Mouse (Mus musculus) layer of hippocampus, adult 9-10 months (tissue): ENCODE results near the gene Cenpq.
A peak's percentile ranks its signal among the peaks of the same experiment; 100 is the strongest.

Experiments
- DNase-seq: peaks from one replicate; pipeline ENCODE4 v3.0.0; 2022; ENCODE audit warnings: low spot score

Gene Cenpq

DNA sequence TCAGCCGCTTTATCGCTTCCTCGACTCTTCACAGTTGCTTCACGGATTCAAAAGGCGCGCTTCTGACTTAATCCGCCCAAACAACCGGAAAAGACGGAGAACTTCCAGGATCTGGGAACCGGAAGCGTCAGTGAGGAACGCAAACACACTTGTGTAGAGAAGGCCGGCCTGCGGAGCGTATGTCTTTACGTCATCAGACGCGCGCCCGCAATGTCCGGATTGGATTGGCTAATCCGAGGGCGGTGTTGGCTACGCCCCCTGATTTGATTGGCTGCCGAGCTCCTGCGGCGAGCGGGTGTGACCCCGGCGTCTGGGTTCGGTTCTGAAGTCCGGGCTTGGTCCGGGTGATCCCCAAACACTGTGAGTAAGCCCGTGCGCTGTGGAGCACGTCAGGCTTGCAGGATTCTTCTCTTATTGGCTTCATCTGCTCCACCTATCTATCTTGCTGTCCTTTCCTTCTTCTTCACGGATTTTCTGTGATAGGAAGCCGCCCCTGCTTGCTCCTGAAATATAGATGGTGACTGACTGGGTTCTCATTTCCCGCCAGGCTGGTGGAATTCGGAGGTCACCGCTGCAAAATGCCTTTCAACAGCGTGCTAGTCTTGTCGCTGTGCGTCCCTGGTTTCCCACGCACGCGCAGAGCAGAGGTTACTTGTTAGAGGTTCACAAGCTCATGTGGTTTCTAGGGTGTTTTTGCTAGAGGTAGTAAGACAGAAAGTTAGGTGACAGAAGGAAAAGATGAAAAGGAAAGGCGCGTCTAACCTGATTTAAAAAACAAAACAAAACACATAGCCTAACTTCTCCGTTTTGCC lies at the start of gene Cenpq, which contains the start of gene Mut:
Cenpq (minus strand) TSS at position 628 of the 812 bp plus-strand sequence.
Mut (plus strand) TSS at position 266 of the 812 bp plus-strand sequence.
- DNase-seq, result peak; percentile 97

DNA sequence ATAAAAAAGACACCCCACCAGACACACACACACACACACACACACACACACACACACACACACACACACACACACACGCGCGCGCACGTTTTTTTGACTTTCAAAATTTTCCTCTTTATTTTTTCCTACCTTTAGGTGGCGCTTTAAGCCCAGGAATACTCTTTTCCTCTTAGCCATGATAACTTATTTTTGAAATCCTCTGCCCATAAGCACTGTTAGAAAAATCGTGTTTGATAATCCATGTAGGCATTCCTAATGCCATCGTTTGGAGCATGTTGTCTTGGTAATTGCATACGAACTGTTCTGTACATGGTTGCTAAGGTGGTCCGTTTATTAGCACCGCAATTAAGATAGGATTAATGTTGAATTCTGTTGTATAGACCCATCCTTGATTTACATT lies 43.1 kb upstream of the Cenpq start:
- peak; percentile 15 for DNase-seq

DNA sequence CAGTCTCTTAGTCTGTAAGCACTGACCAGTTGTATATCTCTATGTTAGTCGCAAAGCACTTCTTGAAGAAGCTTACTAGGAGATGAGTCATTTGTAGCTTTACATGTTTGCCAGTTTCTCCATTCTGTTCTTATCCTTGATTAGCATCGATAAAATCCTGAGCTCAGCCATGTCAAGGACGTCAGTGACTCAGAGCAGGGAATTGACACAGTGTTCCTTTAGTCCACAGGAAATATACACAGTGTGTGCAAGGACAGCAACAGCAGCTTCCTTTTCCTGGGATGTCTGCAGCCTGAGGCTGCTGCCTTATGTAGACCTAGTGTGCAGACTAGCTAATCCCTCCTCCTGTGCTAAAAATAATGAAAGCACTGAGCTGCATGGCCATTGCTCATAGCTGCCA lies 13.7 kb upstream of the Cenpq start:
- DNase-seq, result no peak

DNA sequence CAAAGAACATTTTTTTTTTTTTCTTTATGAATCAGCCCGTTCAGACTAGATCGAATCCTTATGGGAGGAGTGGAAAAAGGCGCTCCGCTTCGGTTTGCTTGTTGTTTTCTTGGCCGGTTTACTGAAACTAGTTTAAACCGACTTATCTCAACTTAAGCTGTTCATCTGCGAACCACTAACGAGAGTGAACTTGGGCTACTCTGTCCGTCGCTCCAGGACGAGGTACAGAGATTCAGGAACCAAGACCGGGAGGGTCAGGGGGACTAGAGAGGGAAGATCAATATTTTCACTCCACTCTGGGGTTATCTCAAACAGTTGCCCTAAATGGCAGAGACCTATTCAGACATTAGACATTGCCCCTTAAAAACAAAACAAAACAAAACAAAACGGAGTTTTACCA lies 862 bp downstream of the Cenpq start:
- DNase-seq, result no peak

DNA sequence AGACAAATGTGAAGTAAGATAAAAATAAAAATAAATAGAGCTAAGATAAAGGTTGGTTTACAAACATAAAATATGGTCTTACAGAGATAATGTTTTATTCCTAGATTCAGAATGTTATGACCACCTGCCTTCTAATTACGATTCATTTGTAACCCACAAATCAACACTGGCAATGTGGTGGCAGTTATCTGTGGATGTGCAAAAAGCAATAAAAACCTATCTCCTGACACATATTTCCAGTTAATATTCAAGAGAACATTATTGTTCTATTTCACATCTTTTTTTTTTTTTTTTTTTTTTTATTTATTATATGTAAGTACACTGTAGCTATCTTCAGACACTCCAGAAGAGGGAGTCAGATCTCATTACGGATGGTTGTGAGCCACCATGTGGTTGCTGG lies 19.3 kb downstream of the Cenpq start:
- no peak for DNase-seq

DNA sequence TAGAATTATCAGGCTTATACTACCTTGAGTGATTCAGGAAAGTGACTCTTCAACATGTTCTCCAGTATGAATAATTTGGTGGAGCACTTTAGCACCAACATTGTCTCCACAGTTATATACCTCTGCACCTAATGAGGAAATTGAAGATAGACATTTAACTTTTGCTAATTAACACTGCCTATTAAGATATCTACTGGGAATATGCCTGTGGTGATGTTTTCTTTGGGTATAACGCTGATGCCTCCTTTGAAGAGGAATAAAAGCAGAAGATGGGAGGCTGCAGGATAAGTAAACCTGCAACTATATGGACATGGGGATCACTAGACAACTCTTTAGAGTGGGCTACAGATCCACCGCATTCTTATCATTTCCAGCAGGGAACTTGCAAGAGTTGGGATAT lies 20.6 kb downstream of the Cenpq start, which contains the start of gene Glyatl3:
Glyatl3 (minus strand) TSS at position 101 of the 400 bp plus-strand sequence.
- no peak for DNase-seq

DNA sequence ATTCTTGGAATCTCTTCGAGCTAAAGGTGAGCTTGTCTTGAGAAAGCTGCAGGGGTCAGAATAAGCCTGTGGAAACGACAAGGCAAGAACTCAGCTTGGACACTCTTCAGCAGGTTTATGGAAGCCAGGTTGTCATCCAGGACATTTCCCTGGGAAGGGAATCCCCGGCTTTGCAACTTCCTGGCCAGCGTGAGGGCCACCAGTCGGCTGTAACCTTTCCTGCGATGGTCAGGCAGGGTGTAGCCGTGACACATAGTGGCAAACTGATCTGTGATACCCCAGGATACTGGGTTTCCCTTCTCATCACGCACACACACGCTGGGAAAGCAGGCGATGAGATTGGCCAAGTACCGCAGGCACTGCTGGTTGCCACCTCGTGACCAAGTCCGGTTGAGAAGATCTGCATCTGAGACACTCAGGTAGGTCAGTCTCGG lies 30.1 kb downstream of the Cenpq start:
- DNase-seq, result no peak

DNA sequence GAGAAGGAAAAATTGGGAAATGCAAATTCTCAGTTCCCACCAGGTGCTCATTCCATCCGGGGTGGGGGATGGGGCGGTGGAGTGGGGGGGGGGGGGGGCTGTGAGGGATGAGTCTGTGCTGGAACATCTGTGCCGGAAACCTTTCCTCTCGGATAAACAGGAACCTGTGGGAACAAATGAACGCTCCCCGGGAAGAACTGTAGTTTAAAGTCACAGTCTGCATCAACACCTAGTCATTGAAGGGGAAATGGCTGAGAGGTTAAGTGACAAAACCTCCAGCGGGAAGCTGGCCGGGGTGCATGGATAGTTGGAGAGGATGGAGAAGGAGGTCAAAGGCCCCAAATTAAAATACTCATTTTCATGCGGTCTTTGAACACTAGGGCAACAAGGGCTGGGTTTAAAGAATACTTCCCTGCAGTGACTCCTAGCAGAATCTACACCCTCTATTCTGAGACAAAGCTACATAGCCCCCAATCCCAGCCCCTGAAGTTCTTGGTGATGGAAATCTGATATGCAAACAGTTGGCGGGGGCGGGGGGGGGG lies 30.7 kb downstream of the Cenpq start:
- no peak for DNase-seq

DNA sequence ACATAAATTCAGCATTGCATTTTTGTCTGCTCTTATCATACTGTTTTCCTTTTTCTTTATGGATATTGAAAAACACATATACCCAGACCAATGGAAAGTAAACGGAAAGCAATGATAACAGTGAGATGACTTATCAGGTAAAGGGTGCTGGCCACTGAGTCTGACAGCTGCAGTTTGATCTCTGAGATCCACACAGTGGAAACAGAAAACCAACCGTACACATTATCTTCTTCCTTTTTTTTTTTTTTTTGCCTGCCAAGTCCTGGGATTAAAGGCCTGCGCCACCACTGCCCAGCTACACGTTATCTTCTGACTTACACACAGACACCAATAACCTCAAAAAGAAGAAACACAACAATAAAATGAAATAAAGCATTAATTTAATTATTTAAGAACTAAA lies 31.5 kb downstream of the Cenpq start:
- DNase-seq, result no peak

DNA sequence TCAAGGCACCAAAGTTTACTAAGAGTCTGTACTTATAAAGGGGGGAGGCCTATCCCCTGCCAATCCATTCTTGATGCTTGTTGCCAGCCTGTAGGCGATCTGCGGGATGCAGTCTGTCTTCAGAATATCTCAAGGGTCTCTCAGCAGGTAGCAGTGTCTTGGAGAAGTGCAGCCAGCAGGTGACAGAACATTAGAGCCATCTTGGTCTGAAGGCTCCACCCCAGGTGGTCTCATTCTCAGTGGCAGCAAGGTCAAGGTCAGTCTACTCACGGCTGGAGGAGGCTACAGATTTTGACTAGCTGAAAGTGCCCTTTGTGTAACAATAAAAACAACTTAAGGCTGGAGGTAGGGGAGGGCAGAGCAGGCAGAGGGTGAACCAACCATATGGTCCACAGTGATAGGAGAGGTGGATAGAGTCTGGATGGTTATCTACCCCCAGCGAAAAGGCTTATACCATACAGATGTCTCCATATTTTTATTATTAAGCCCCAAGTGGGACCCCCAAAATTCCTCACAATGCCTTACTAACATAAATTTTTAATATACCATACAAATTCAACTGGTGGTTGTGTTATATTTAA lies 35.0 kb downstream of the Cenpq start:
- no peak for DNase-seq

DNA sequence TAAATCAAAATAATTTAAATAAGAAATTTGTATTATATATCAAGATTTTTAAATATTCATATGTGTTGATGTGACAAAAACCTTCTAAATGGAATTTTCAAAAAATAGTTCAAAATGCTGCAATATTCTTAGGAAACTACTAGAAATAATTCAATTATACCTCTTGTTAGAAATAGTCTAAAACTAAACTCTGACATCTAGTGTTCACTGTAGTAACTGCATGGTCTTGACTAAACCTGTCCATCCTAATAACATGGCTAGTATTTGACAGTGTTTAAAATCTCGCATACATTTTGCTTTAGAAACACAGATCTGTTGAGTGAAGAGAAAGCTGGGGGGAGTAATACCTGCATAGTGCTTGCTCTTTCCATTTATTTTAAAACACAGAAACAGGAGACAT lies 38.0 kb downstream of the Cenpq start:
- peak; percentile 21 for DNase-seq

DNA sequence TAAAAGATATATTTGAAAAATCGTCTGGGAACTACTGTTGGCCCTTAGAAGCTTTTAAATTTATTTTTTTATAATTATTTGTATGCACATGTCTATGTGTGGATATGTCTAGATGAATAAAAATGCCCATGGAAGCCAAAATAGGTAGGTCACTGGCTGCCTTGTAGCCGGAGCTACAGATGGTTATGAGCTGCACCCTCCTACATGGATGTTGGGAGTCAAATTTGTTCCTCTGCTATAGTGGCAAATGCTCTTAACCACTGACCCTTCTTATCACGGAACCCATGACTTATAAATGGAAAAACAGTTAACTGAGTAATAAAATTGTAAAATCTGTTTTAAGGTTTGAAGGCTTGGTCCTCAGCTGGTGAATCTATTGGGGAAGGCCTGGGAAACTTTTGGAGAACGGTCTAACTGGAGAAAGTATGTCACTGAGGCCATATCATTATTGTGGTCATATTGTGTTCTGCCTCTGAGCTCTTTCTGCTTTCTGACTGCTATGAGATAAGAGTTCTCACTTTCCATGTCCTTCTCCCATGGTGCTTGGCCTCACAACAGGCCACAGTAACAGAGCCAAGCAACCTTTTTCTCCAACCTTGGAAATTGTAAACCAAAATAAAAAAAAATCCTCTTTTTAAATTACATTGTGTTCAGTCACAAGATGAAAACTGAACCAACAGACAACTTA lies 46.9 kb downstream of the Cenpq start:
- no peak for DNase-seq

DNA sequence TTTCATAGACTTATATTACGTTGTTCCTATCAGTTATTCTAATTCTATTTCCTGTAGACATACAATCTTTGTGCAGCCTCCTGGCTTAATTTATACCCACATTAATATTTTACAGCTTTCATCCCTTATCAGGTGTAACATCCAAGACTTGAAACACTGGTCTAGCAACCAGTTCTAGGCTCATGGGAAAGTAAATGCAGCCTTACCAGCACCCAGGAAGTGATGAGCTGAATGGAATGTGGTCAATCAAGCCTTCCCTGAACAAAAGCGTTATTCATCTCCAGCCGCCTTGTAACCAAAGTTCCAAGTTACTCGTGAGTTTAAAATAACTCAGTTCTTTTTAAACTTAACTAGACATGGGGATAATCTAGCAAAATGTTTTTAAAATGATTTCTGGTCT lies 49.7 kb downstream of the Cenpq start:
- no peak for DNase-seq

DNA sequence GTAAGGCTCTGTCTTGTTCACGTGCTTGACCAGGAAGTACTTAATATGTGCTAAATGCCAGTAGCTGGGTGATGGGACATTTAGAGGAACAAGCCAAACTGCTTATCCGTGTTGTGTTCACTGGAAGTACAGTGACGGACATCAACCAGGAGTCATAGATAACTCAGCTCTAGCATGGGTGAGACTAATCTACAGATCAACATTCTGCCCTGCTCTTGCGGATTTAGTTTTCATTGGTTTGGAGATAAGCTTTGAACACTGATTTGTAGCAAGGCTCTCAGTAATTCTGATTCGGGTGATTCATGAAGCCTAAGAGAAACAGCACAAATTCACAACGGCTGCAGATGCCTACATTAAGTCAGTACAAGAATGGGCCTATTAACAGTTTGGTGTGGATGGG lies 52.7 kb downstream of the Cenpq start:
- DNase-seq, result no peak

DNA sequence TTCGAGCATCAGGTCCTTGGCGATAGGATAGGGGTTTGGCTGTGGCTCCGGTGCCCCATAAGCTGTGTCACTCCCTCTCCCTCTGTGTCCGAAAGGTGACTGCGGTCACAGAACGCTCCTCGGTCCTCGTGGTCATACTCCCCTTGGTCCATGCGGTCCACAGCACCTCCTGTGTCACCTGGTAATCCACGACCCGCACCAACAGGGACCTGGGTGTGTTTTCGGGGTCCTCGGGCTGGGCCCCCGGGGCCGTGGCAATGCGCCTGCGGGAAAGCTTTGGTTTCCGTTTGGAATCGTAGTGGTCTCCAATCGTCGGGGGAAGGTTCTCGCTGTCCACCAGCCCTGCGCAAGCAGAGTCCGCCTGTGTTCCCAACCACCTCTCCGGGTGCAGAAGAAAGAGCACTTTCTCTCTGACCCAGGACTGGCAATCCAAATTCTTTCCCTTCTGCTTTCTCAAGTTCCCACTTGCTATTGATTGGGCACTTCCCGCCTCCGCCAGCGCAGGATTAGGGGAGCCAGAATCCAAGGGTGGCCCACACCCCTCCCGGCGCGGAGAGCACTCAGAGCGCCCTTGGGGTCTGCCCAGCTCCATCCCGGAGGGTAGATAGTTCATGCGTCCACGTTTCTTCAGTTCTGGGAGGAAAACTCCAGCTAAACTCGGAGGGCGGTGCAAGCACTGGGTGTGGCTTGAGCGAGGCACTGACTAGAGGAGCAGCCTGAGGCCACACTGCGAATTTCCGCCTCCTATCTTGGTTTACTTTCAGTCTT lies 54.7 kb downstream of the Cenpq start, which contains the start of gene 9130008F23Rik:
9130008F23Rik (minus strand) TSS at position 636 of the 768 bp plus-strand sequence.
- DNase-seq, result no peak

DNA sequence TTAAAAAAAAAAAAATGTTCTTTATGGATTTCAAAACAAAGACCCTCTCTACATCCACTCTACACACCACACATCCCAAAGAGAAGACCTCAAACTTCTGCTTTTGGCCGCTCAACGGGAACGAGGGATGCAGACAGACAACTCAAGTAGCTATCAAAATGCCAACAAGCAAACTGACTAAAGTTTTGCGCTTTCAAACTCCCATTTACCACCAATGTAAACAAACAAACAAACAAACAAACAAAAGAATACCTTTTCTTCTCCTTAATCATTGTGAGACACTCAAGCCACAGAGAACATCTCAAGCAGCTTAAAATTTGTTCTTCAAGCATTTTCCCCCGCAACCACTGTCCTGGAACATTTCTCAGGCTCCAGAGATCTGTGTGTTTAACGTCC lies 55.3 kb downstream of the Cenpq start:
- DNase-seq, result no peak

DNA sequence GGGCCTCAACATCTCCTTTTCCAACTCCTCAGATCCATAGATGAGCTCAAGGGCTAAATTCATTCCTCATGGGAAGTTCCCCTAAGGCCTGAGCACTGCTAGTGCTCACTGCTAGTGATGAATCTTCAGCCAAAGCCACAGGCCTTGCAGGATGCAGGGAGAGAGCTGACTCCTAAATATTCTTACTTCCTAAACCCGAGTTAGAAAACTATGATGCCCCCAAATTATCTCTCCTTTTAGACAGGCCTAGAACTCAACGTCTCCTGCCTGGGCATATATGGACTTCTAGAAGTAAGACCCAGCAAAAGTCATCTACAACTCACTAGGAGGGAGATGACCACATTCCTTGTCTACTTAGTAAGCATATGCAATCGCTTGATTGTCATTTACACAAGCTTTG lies 57.1 kb downstream of the Cenpq start:
- DNase-seq, result no peak

DNA sequence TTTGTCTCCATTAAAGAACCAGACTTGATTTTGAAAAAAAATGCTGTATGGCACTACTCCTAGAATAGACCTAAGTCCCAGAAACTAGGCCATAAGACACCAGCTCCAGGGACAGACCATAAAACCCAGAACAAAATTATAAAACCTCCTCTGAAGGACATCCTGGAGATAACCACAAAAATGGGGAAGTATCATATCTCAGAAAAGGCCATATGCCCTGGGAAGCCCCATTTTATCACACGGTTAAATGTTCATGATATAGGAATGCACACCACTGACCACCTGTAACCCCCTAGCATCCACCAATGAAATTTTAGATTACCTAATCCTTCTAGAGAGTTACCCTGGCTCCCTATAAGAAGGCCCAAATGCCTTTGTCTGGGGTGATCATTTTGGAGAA lies 59.3 kb downstream of the Cenpq start:
- DNase-seq, result no peak

DNA sequence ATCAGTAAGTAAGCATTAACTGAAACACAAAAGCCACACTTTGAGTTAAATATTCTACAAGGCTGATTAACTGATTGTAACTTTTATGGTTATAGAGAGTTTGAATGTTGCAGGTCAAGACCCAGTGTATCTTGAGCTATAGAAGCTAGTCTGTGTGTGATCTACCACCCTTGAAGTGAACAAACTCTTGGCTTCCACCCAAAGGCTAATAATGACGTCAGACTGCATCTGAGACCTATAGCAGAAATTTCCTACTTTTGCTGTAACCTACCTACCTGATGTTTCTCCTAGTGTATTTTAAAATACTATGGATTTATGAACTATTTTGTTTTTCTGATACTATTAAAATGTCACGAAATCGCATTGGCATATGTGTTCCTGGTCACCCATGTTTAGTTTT lies 60.1 kb downstream of the Cenpq start:
- no peak for DNase-seq

DNA sequence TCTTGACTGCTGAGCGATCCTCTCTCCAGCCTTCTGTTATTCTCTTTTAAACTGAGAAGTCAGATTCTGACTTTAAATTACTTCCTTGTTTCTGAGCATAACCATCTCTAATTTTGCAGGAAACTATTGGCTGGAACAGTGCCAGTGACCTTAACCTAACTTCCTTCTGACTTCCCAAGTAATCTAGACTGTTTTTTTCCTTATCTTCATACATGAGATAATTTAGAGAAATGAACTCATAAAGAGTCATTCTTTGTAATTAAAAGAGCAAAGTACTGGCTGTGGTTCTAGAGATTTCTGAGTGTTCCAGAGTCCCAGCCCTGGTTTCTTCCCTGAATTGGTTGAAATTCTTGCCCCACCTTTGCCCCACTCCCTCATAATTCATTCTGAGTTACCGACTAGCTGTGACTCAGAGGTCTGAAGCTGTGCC lies 61.2 kb downstream of the Cenpq start:
- no peak for DNase-seq
